Mouse (Mus musculus) testis, adult 2 months (tissue): ENCODE results near the gene Ccndbp1. TPM values are rescaled to one million over a fixed set of nuclear protein-coding genes. Genes with fewer than 3 reads are reported as not detected.

ENCODE experiments used
- H3K27ac ChIP-seq: fragments of 200-500 bp; 2 replicates; pipeline ENCODE4 v1.5.1; 2012; ENCODE audit warnings: low read depth, low read length; ENCODE audit not compliant: control insufficient read depth, insufficient read depth
- H3K27me3 ChIP-seq: fragments of 200-500 bp; 2 replicates; pipeline ENCODE4 v1.6.1; 2012; ENCODE audit warnings: mild to moderate bottlenecking, low read length, moderate library complexity; ENCODE audit not compliant: control insufficient read depth, insufficient read depth
- H3K36me3 ChIP-seq: fragments of 200-500 bp; 2 replicates; pipeline ENCODE4 v1.6.1; 2012; ENCODE audit warnings: mild to moderate bottlenecking, low read length; ENCODE audit not compliant: control insufficient read depth, insufficient read depth
- H3K4me1 ChIP-seq: fragments of 200-500 bp; 2 replicates; pipeline ENCODE4 v1.6.1; 2012; ENCODE audit warnings: low read length; ENCODE audit not compliant: control insufficient read depth, insufficient read depth
- H3K4me3 ChIP-seq: fragments of 200-500 bp; 2 replicates; pipeline ENCODE4 v1.5.1; 2012; ENCODE audit warnings: low read depth, mild to moderate bottlenecking, low read length, moderate library complexity, mixed read lengths; ENCODE audit not compliant: control insufficient read depth
- CTCF ChIP-seq: fragments of 200-500 bp; IDR thresholded peaks from 2 replicates; pipeline ENCODE4 v1.5.1; 2012; ENCODE audit warnings: low read depth, mild to moderate bottlenecking, inconsistent platforms, low read length, moderate library complexity; ENCODE audit not compliant: control insufficient read depth, insufficient read depth, insufficient replicate concordance
- POLR2A ChIP-seq: fragments of 200-500 bp; IDR thresholded peaks from 2 replicates; pipeline ENCODE4 v1.6.1; 2012; ENCODE audit warnings: low read depth, mild to moderate bottlenecking, inconsistent platforms, low read length, moderate library complexity; ENCODE audit not compliant: control insufficient read depth
- polyA plus RNA-seq: library from polyadenylated mRNA; depleted of rRNA; stranded (reverse); fragments of >200 nt; gene quantifications from 2 replicates; pipeline ENCODE4 v1.2.3, GENCODE M21; 2012

The Ccndbp1 gene
- polyA plus RNA-seq, 1 experiment, result 11.0 TPM

DNA sequence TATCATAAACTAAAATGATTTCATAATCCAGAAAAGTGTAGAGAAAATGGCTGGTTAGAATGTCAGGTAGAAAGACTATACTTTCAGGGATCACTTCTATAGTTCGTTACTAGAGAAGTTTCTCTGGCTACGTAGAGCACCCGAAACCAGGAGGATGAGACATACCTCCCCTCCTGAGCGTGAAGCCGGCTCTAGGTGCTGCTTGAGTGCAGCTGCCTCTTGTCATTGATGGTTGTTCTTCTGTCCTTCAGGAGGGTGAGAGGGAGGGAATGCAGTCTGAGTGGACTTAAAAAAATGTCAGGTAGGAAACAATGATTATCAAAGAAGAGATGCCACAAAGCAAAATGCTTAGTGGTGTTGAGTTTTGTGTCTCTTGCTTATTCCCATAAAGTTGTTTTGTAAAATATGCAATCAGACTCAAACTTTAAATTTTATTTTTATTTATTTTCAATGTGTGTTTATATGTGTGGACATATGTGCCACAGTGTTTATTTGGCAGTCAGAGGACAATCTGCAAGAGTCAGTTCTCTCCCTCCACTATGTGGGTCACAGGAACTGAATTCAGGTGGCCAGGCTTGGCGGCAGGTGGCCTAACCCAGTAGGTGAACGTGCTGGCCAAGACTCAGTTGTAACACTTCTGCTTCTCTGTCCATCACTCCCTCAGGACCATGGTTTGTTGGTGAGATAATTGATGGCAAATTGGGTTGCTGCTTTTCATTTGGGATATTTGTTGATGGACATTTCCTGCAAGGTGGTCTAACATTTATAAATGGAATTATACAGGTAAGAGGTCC is 4.0 kb upstream of the Ccndbp1 start:
- no peaks in the 10 kb centered on the region for H3K27me3 ChIP-seq
- H3K27ac ChIP-seq, result no peak overlapping the region
- no peak for TF ChIP-seq CTCF
- TF ChIP-seq POLR2A, result no peak
- no peaks in the 10 kb centered on the region for H3K36me3 ChIP-seq
- H3K4me3 ChIP-seq, result no peak overlapping the region
- peaks cover 8% of the 10 kb centered on the region for H3K4me1 ChIP-seq

DNA sequence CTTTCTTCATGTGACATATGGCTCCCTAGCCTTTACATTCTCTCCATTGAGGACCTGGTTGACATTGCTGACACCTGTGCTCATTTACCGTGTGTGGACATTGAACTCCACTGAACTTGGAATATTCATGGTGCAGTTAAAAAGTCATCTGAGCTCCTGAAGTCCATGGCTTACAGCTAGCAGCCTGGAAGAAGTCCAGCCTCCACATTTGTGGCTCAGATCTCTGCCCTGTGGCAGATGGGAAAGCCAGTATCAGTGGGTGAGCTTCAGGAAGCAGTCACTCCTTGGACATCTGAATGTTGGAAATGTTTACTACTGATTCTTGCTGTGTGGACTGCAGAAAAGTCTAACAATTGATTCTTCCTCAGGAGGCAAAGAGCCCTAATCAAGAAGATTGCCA is 1.2 kb upstream of the Ccndbp1 start:
- TF ChIP-seq CTCF (no peak), POLR2A (no peak)
- no peaks in the 10 kb centered on the region for H3K27me3 ChIP-seq
- H3K36me3 ChIP-seq, result no peaks in the 10 kb centered on the region

DNA sequence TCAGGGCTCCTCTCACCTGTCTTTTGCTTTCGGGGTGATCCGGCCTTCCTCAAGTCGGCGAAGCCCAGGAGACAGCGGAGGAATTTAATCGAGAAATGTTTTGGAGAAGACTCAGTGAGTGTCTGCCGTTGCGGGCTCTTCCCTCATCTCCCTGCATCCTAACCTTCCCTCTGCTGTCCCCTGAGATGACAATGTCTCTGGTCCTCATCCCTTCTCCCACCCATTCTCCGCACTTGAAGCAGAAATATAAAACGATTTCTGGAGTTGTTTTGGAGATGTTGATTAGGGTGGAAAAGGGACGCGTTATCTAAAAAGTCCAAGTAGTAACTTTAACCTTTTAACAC is 433 bp downstream of the Ccndbp1 start:
- peaks cover 8% of the 10 kb centered on the region for H3K4me1 ChIP-seq
- H3K36me3 ChIP-seq, result no peaks in the 10 kb centered on the region
- peak overlapping the region; percentile 16; the same call in 1 of the 2 replicates for H3K27ac ChIP-seq
- TF ChIP-seq POLR2A, result no peak
- TF ChIP-seq CTCF, result no peak
- H3K4me3 ChIP-seq, result peak overlapping the region; percentile 99
- H3K27me3 ChIP-seq, result no peaks in the 10 kb centered on the region

More for the DNA sequence above, 1.2 kb upstream of the Ccndbp1 start:
- Histone ChIP-seq H3K4me3 (no peak overlapping the region), H3K27ac (no peak overlapping the region), H3K4me1 (peaks cover 8% of the 10 kb centered on the region)

DNA sequence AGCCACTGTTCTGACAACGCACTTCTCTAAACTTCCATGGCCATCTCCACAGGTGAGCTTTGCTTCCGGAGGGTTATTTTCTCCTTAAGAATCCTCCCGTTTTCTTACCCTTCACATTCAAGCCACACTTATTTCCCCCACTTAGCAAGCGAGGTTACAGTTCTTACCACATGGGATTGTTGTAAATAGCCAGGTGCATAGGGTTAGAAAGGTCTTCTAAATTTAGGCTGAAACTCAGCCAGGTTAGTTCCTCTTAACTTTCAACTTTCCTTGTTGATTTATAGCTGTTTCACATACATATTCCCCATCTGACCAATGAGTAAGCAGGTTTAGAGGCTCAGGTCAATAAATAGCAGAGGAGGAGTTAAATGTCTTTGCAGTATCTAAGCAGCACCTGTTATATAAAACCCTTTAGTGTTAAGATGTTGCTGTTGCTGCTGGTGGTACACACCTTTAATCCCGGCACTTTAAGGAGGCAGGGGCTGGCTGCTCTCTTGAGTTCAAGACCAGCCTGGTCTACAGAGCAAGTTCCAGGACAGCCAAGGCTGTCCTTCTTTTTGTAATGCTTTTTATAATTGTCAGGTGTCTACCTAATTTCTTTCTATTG is 971 bp downstream of the Ccndbp1 start:
- no peaks in the 10 kb centered on the region for H3K27me3 ChIP-seq

DNA sequence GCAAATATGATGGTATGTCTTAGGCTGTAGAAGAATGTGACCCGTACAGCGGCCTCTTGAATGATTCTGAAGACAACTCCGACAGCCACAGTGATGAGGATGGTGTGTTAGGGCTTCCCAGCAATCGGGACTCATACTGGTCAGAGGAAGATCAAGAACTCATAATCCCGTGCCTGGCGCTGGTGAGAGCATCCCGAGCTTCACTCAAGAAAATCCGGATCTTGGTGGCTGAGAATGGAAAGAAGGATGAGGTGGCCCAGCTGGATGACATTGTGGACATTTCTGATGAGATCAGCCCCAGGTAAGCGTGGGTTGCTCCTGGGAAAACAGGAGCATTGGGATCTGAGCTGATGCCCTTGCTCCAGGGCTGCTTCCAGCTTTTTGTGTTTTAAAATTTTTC is 4.5 kb downstream of the Ccndbp1 start:
- Histone ChIP-seq H3K36me3 (no peaks in the 10 kb centered on the region), H3K27me3 (no peaks in the 10 kb centered on the region), H3K4me3 (no peak overlapping the region), H3K4me1 (peaks cover 8% of the 10 kb centered on the region), H3K27ac (no peak overlapping the region)
- no peak for TF ChIP-seq CTCF
- no peak for TF ChIP-seq POLR2A

More for the DNA sequence above, 971 bp downstream of the Ccndbp1 start:
- H3K27ac ChIP-seq, result no peak overlapping the region
- H3K36me3 ChIP-seq, result no peaks in the 10 kb centered on the region
- TF ChIP-seq CTCF (no peak), POLR2A (no peak)
- H3K4me1 ChIP-seq, result peaks cover 8% of the 10 kb centered on the region
- H3K4me3 ChIP-seq, result peak overlapping the region; percentile 99

DNA sequence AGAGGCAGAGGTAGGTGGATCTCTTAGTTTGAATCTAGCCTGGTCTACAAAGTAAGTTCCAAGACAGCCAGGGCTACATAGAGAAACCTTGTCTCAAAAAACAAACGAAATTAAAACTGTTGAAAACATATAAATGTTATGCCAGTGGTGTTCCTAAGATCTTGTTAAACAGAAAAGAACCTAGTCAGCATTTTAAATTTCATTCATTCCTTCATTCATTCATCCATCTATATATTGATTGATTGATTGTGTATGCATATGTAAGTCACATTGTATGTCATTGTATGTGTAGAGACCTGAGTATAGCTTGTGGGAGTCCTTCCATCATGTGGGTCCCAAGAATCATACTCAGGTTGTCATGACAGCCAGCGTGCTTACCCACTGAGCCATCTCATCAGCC is 7.3 kb downstream of the Ccndbp1 start:
- no peaks in the 10 kb centered on the region for H3K27me3 ChIP-seq
- H3K27ac ChIP-seq, result no peak overlapping the region
- TF ChIP-seq CTCF (no peak), POLR2A (no peak)
- no peaks in the 10 kb centered on the region for H3K36me3 ChIP-seq
- H3K4me3 ChIP-seq, result no peak overlapping the region
- no peaks in the 10 kb centered on the region for H3K4me1 ChIP-seq

DNA sequence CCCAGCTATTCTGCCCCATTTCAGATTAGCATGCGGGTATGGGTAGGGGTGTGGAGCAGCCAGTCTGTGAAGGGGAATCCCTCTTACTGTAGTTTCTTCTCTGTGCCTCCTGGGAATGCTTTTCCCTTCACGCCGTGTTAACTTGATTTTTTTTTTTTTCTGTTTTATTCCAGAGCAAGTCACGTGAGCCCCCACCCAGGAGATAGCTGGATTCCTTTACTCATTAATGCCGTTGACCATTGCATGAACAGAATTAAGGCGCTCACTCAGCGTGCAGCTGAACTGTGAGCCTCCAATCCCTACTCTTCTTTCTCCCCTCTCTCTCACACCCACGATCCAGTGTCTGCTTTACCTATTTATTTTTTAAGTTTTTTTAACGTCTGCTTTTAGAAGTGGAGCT is 8.0 kb downstream of the Ccndbp1 start:
- TF ChIP-seq POLR2A, result no peak
- no peak for TF ChIP-seq CTCF
- H3K27ac ChIP-seq, result no peak overlapping the region
- no peaks in the 10 kb centered on the region for H3K27me3 ChIP-seq
- no peak overlapping the region for H3K4me3 ChIP-seq
- H3K36me3 ChIP-seq, result no peaks in the 10 kb centered on the region
- no peaks in the 10 kb centered on the region for H3K4me1 ChIP-seq

DNA sequence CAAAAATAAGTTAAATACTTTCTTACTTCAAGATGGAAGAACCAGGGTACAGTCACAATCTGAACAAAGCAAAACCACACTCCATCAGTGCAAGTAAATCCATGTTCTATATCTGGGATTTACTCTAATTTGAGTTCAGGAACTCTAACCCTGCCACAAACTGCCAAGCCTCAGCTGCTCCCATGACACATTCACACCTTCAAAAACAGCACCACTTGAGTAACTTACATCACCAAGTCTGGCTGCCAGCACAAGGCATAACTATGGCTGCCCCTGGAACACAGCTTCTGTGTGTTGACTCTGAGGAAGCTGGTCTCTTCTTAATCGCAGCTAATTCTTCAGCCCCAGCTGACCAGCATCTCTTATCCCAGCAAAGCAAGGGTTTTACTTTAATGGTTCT is 8.9 kb downstream of the Ccndbp1 start:
- no peaks in the 10 kb centered on the region for H3K4me1 ChIP-seq
- H3K27me3 ChIP-seq, result no peaks in the 10 kb centered on the region
- H3K4me3 ChIP-seq, result no peak overlapping the region
- no peak overlapping the region for H3K27ac ChIP-seq
- H3K36me3 ChIP-seq, result no peaks in the 10 kb centered on the region
- TF ChIP-seq CTCF (no peak), POLR2A (no peak)
